Mouse (Mus musculus) kidney, adult 2 months (tissue): Measurements from ENCODE around the gene Cym. TPM values are rescaled to one million over a fixed set of nuclear protein-coding genes. Genes with fewer than 3 reads are reported as not detected.

Source experiments
- DNase-seq: peaks from one replicate; pipeline ENCODE4 v3.0.0; 2021
- H3K27ac ChIP-seq: fragments of 200-500 bp; 2 replicates; pipeline ENCODE4 v1.5.1; 2012; ENCODE audit warnings: low read depth, low read length, control low read depth, inconsistent platforms; ENCODE audit not compliant: insufficient read depth
- H3K27me3 ChIP-seq: fragments of 200-500 bp; replicated peaks from 2 replicates; pipeline ENCODE4 v1.6.1; 2012; ENCODE audit warnings: mild to moderate bottlenecking, moderate library complexity, low read length, inconsistent platforms; ENCODE audit not compliant: control insufficient read depth, insufficient read depth
- H3K36me3 ChIP-seq: fragments of 200-500 bp; 2 replicates; pipeline ENCODE4 v1.6.1; 2012; ENCODE audit warnings: mild to moderate bottlenecking, moderate library complexity, low read length, inconsistent platforms; ENCODE audit not compliant: control insufficient read depth, insufficient read depth
- H3K4me1 ChIP-seq: fragments of 200-500 bp; 2 replicates; pipeline ENCODE4 v1.6.1; 2011; ENCODE audit warnings: low read length; ENCODE audit not compliant: control insufficient read depth, insufficient read depth
- H3K4me3 ChIP-seq: fragments of 200-500 bp; 2 replicates; pipeline ENCODE4 v1.5.1; 2011; ENCODE audit warnings: mild to moderate bottlenecking, low read depth, low read length, control low read depth; ENCODE audit not compliant: insufficient read depth
- CTCF ChIP-seq: fragments of 200-500 bp; conservative IDR thresholded peaks from 2 replicates; pipeline ENCODE4 v1.5.1; 2011; ENCODE audit warnings: low read depth, mild to moderate bottlenecking, control low read depth, low read length, moderate library complexity, mixed read lengths; ENCODE audit not compliant: insufficient read depth, insufficient read length
- POLR2A ChIP-seq: fragments of 200-500 bp; IDR thresholded peaks from one replicate; pipeline ENCODE4 v1.6.1; 2011; ENCODE audit warnings: low read depth, low read length, control low read depth
- WGBS: fragments of 180-500 bp; shearing (Covaris S2); methylation state at CpG from one replicate; pipeline ENCODE4 v1.1.7; 2018; 5-methylcytosine and 5-hydroxymethylcytosine counted together
- polyA plus RNA-seq: library from polyadenylated mRNA; depleted of rRNA; stranded (reverse); fragments of >200 nt; gene quantifications from 2 replicates; pipeline ENCODE4 v1.2.3, GENCODE M21; 2012

The Cym gene
- polyA plus RNA-seq, 1 experiment: 1.9 TPM

- WGBS: 79% methylated on average over 5 of the region's 5 CpGs
- DNase-seq: no peak
Measured at GRCm38 (mm10) chr3:107225820-107226219, 4.3 kb upstream of the Cym start.

GRCm38 (mm10) chr3:107223230-107223629 is 1.7 kb upstream of the Cym start:
- no peak for TF ChIP-seq CTCF
- no peak for TF ChIP-seq POLR2A
- WGBS: 63% methylated on average over 1 of the region's 1 CpGs
- no peak overlapping the region for H3K4me3 ChIP-seq
- no peak overlapping the region for H3K27ac ChIP-seq
- no peaks in the 10 kb centered on the region for H3K4me1 ChIP-seq
- no peak for DNase-seq
- no peaks in the 10 kb centered on the region for H3K36me3 ChIP-seq
- H3K27me3 ChIP-seq: no peaks in the 10 kb centered on the region

More at GRCm38 (mm10) chr3:107225820-107226219, 4.3 kb upstream of the Cym start:
- 0 out of 2 replicates have a peak, but pooled peaks cover 2% of the 10 kb centered on the region for H3K4me1 ChIP-seq
- no peak overlapping the region for H3K27ac ChIP-seq
- H3K4me3 ChIP-seq: no peak overlapping the region
- TF ChIP-seq POLR2A: no peak
- no peak for TF ChIP-seq CTCF
- H3K27me3 ChIP-seq: no peaks in the 10 kb centered on the region
- no peaks in the 10 kb centered on the region for H3K36me3 ChIP-seq

- no peak for TF ChIP-seq POLR2A
- TF ChIP-seq CTCF: no peak
- DNase-seq: no peak
- no peaks in the 10 kb centered on the region for H3K36me3 ChIP-seq
- 83% methylated on average over 7 of the region's 7 CpGs for WGBS
- H3K4me3 ChIP-seq: no peak overlapping the region
- no peak overlapping the region for H3K27ac ChIP-seq
- no peaks in the 10 kb centered on the region for H3K4me1 ChIP-seq
- H3K27me3 ChIP-seq: no peaks in the 10 kb centered on the region
Measured at GRCm38 (mm10) chr3:107218572-107218971, 3.0 kb downstream of the Cym start.

DNA sequence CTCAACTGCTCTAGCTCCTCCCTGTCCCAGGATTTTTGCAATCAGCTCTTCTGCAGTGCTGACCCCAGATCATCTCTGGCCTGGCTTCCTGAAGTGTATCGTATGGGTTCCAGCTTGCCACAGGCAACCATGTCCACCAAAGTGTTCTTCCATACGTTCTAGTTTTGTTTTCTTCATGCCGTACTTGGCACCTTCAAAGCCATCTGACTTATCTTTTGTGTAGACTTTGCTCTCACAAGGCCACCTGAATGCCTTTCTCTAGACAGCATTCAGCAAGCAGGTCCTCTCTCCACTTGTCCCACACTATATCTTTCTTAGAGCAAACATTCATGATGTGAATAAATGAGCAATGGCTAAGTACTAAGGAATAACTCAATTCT is 4.4 kb downstream of the Cym start:
- Histone ChIP-seq H3K4me1 (no peaks in the 10 kb centered on the region), H3K4me3 (no peak overlapping the region), H3K36me3 (no peaks in the 10 kb centered on the region), H3K27ac (no peak overlapping the region), H3K27me3 (no peaks in the 10 kb centered on the region)
- DNase-seq: no peak
- 72% methylated on average over 3 of the region's 3 CpGs for WGBS
- TF ChIP-seq CTCF (no peak), POLR2A (no peak)

DNA sequence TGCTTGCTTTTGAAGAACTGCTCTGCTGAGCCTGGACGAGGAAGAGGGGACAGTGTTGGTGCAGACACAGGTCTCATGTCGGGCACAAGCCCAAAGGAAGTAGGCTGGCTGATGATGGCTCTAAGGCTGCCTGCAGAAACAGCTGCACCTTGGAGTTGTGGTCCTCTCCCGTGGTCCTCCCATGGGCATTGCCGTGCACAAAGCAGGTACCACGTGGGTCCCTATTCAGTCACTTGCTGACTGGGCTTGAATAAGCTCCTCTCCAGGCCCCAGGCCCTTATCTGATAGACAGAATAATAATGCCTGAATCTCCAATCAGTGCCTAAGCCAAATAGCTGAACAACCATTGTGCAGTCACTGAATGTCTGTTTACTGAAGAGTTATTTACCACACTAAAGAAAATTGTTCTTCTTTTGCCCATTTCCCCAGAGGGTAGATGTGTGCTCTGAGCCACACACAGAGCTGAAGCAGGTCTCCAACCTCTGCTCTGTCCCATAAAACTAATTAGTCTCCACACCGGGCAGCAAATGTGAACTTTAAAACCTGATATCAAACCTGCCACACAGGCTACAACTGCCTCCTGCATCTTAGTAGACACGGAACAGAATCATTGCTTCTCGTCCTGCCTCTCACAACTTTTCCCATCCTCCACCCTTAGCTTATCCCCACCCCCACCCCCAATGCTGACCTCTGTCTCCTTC is 5.0 kb downstream of the Cym start:
- H3K4me1 ChIP-seq: no peaks in the 10 kb centered on the region
- no peak for TF ChIP-seq CTCF
- TF ChIP-seq POLR2A: no peak
- no peaks in the 10 kb centered on the region for H3K27me3 ChIP-seq
- no peak overlapping the region for H3K4me3 ChIP-seq
- H3K27ac ChIP-seq: no peak overlapping the region
- no peak for DNase-seq
- 61% methylated on average over 8 of the region's 8 CpGs for WGBS
- H3K36me3 ChIP-seq: no peaks in the 10 kb centered on the region

- Histone ChIP-seq H3K4me1 (no peaks in the 10 kb centered on the region), H3K36me3 (no peaks in the 10 kb centered on the region), H3K4me3 (no peak overlapping the region), H3K27me3 (no peaks in the 10 kb centered on the region), H3K27ac (no peak overlapping the region)
- WGBS: 79% methylated on average over 5 of the region's 5 CpGs
- no peak for DNase-seq
- TF ChIP-seq CTCF (no peak), POLR2A (no peak)
Measured at GRCm38 (mm10) chr3:107214606-107215005, 6.9 kb downstream of the Cym start.

DNA sequence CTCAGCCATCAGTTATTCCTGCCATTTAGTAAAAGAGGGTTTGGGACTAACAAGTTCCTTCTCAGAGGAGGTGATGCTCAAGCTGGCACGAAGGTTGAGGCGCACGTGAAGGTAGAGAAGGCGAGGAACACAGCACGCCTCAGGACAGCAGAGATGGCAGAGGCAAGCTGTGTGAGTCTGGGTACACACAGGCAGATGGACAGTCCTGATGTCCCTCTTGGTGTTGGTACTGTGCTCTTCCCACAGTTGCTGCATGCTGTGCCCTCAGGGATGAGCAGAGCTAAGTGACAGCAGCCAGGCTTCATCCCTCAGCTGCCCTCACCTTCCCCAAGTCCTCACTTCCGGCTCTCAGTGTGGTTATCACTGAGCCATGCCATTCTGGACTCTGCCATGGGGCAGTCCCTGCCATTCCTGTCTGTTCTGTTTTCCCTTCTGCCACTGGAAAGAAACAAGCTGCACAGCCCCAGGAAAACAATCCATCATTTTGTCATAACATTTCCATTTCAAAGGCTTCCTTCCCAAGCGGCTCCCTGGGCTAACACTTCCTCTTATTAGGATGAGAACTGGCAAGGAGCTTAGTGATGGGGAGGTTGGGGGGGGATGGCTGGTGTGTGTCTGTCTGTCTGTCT is 13.8 kb downstream of the Cym start:
- Histone ChIP-seq H3K27ac (no peak overlapping the region), H3K4me1 (no peaks in the 10 kb centered on the region), H3K36me3 (no peaks in the 10 kb centered on the region), H3K27me3 (no peaks in the 10 kb centered on the region), H3K4me3 (no peak overlapping the region)
- TF ChIP-seq POLR2A (no peak), CTCF (no peak)
- WGBS: 60% methylated on average over 7 of the region's 7 CpGs
- DNase-seq: no peak
